In genomic region chr17:62464994-62465393, GRCm38 (mm10) we compare ENCODE assay signal across 15 mouse cellular contexts.
"Had no signal": no experiment of that assay in that cellular context is flagged by ENCODE, and none has a peak within 500 bp of the region (broad histone marks: within the 10 kb centered on the region; RNA-seq: fewer than 3 reads in every experiment).

No protein-coding gene starts in this region.

- H3K36me3 ChIP-seq: limb, embryonic 15.5 days; liver, embryonic 12.5 days; midbrain, embryonic 10.5 days; neural tube, embryonic 12.5 days; stomach, embryonic 15.5 days had no signal

- H3K9ac ChIP-seq: limb, embryonic 15.5 days; liver, embryonic 12.5 days; liver, embryonic 14.5 days; neural tube, embryonic 12.5 days; stomach, embryonic 15.5 days had no signal

- H3K4me3 ChIP-seq: limb, embryonic 15.5 days; liver, embryonic 12.5 days; midbrain, embryonic 10.5 days; neural tube, embryonic 12.5 days; stomach, embryonic 15.5 days had no signal

- H3K9me3 ChIP-seq: limb, embryonic 15.5 days; liver, embryonic 12.5 days; midbrain, embryonic 10.5 days; neural tube, embryonic 12.5 days; stomach, embryonic 15.5 days had no signal

- ATAC-seq: liver, embryonic 12.5 days; midbrain, embryonic 16.5 days had no signal

- H3K4me1 ChIP-seq: limb, embryonic 15.5 days; liver, embryonic 12.5 days; midbrain, embryonic 10.5 days; neural tube, embryonic 12.5 days; stomach, embryonic 15.5 days had no signal

- H3K4me2 ChIP-seq: limb, embryonic 15.5 days; liver, embryonic 12.5 days; neural tube, embryonic 12.5 days; stomach, embryonic 15.5 days had no signal

- H3K27ac ChIP-seq: limb, embryonic 15.5 days; liver, embryonic 12.5 days; liver, embryonic 14.5 days; midbrain, embryonic 10.5 days; neural tube, embryonic 12.5 days; stomach, embryonic 15.5 days; stomach, postnatal 0 days had no signal

- H3K27me3 ChIP-seq: limb, embryonic 15.5 days; liver, embryonic 12.5 days; neural tube, embryonic 12.5 days; stomach, embryonic 15.5 days had no signal

- DNase-seq: lung, adult 18-20 months; lung, postnatal 14 days; midbrain, embryonic 14.5 days; right cerebral cortex, postnatal 14 days; thymus, adult 2 months; thymus, postnatal 25 days; thymus, postnatal 4 days had no signal
